Mouse (Mus musculus) C2C12 (cell line): Measurements from ENCODE around the gene Spata17.

ENCODE experiments used
- CEBPB ChIP-seq: IDR thresholded peaks from one replicate; pipeline ENCODE4 v1.6.1; 2011; ENCODE audit warnings: low read depth, mild to moderate bottlenecking, control low read depth, moderate library complexity
- CTCF ChIP-seq: IDR thresholded peaks from one replicate; pipeline ENCODE4 v1.5.1; 2011; ENCODE audit not compliant: control insufficient read depth, insufficient read depth, insufficient read length
- FOSL1 ChIP-seq: IDR thresholded peaks from one replicate; pipeline ENCODE4 v1.8.0; 2011; ENCODE audit warnings: mild to moderate bottlenecking, low read length; ENCODE audit not compliant: poor library complexity, insufficient read depth, severe bottlenecking
- MAX ChIP-seq: IDR thresholded peaks from one replicate; pipeline ENCODE4 v1.6.1; 2011; ENCODE audit warnings: mild to moderate bottlenecking, control low read depth
- MYOD1 ChIP-seq: IDR thresholded peaks from one replicate; pipeline ENCODE4 v1.6.1; 2011; ENCODE audit warnings: low read depth; ENCODE audit not compliant: control insufficient read depth, insufficient read length
- MYOG ChIP-seq: IDR thresholded peaks from one replicate; pipeline ENCODE4 v1.6.1; 2011; ENCODE audit not compliant: control insufficient read depth, insufficient read length; ENCODE audit errors: extremely low read depth
- USF1 ChIP-seq: IDR thresholded peaks from one replicate; pipeline ENCODE4 v1.6.1; 2011; ENCODE audit warnings: low read depth, mild to moderate bottlenecking, control low read depth, moderate library complexity

DNA sequence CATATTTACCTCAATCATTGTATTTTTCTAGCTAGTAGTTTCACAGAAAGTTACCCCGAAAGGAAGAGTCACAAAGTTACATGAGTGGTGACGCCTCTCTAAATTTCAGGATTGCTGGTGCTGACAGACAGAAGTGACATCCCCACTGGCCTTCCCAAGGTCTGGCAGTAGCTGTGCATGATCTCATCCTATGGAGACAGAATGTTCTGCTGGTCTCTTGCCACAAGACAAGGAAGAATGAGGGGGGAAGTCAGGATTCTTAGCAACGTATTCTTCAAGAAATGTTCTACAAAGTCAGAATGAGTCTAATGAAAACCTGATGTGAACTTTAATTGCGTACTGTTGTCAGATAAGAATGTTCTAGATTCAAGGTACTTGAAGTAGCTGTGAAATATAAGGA lies 179.5 kb downstream of the Spata17 start:
- TF ChIP-seq CTCF (no peak), USF1 (no peak), MAX (no peak), MYOD1 (no peak), CEBPB (no peak), MYOG (no peak), FOSL1 (no peak)
